16 mouse cellular contexts compared by ENCODE assay signal in the genomic region with DNA sequence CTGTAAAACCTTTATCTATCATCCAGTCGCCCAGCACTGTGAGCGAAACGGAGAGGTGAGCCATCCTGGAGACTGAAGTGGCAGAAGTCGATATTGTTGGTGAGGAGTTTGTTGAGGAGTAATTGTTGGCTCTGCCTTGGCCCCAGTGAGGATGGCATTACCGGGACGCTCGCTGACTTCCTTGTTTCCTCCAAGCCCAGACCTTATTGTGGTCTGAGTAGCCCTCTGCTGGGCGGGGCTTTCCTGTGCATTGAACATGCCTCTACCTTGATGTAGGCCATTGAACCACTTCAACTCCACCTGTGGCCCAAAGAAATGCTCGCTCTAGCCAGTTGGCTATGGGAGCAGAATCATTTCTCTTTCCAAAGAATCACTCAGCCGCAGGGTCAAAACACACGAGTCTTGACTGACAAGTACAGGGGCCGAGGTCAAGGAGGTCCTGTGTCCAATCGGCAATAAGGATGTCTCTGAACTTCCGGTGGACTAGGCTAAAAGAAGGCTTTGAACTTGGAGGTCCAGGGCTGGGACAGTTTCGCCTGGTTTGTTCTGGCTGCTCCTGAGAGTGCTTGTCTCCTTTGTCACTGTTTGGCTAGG. TPM values are rescaled to one million over a fixed set of nuclear protein-coding genes. Genes with fewer than 3 reads are reported as not detected.
DNase-seq lines count a peak whose midpoint lies in the region; ATAC-seq and TF ChIP-seq lines count a peak whose summit lies in the region.
"Had no signal": no experiment of that assay in that cellular context is flagged by ENCODE, and none has a peak within 500 bp of the region (broad histone marks: within the 10 kb centered on the region; RNA-seq: fewer than 3 reads in every experiment).

No protein-coding gene starts in this region.

- 67% methylated on average over 15 of the region's 15 CpGs for WGBS in hindbrain, embryonic 14.5 days
- WGBS in hindbrain, embryonic 16.5 days = 73% methylated on average over 15 of the region's 15 CpGs
- 51% methylated on average over 15 of the region's 15 CpGs for WGBS in lung, adult 2 months

- no peak overlapping the region for H3K4me2 ChIP-seq in hindbrain, embryonic 14.5 days (replicated peaks)
- H3K4me2 ChIP-seq in hindbrain, embryonic 16.5 days (ENCODE audit: low read length) = no peak overlapping the region
- H3K4me2 ChIP-seq: heart, embryonic 12.5 days; limb, embryonic 12.5 days had no signal

- H3K9me3 ChIP-seq in hindbrain, embryonic 14.5 days (ENCODE audit: control insufficient read depth, low read length) = no peaks in the 10 kb centered on the region
- no peaks in the 10 kb centered on the region for H3K9me3 ChIP-seq in hindbrain, embryonic 16.5 days (ENCODE audit: control insufficient read depth, low read length)
- no peaks in the 10 kb centered on the region for H3K9me3 ChIP-seq in ES-Bruce4 (replicated peaks; ENCODE audit: control insufficient read depth, insufficient read depth, low read length, poor library complexity, severe bottlenecking)
- H3K9me3 ChIP-seq: heart, embryonic 12.5 days; limb, embryonic 12.5 days had no signal

- ATAC-seq in hindbrain, embryonic 14.5 days (ENCODE audit: low FRiP score) = no peak
- ATAC-seq in hindbrain, embryonic 16.5 days = no peak
- peak; percentile 58; the same call in 1 of the 2 replicates for ATAC-seq in megakaryocyte, adult 5-6 weeks (ENCODE audit: poor library complexity, severe bottlenecking)

- TF ChIP-seq CTCF in lung, adult 2 months (IDR thresholded peaks at IDR 0.05; ENCODE audit: insufficient read depth, low read length) = 0 out of 2 replicates have a peak, but pooled peaks have one; percentile 3
- TF ChIP-seq CTCF in ES-Bruce4 (IDR thresholded peaks at IDR 0.05; ENCODE audit: low read depth, low read length) = no peak

- H3K4me3 ChIP-seq in hindbrain, embryonic 14.5 days (replicated peaks; ENCODE audit: low read length) = no peak overlapping the region
- no peak overlapping the region for H3K4me3 ChIP-seq in hindbrain, embryonic 16.5 days (ENCODE audit: low read length)
- no peak overlapping the region for H3K4me3 ChIP-seq in lung, adult 2 months (replicated peaks; ENCODE audit: extremely low read depth, low read depth, low read length)
- H3K4me3 ChIP-seq in ES-Bruce4 (ENCODE audit: low read depth, low read length) = no peak overlapping the region; the same call in 1 of the 2 replicates
- H3K4me3 ChIP-seq: heart, embryonic 12.5 days; limb, embryonic 12.5 days had no signal

- H3K27me3 ChIP-seq in hindbrain, embryonic 14.5 days (ENCODE audit: control insufficient read depth, insufficient read depth, low read length) = no peaks in the 10 kb centered on the region
- no peaks in the 10 kb centered on the region for H3K27me3 ChIP-seq in hindbrain, embryonic 16.5 days (replicated peaks; ENCODE audit: control insufficient read depth, insufficient read depth, low read length)
- no peaks in the 10 kb centered on the region for H3K27me3 ChIP-seq in ES-Bruce4 (ENCODE audit: control insufficient read depth, insufficient read depth, low read length, poor library complexity, severe bottlenecking)
- H3K27me3 ChIP-seq: heart, embryonic 12.5 days; limb, embryonic 12.5 days had no signal

- H3K36me3 ChIP-seq in hindbrain, embryonic 14.5 days (replicated peaks; ENCODE audit: control insufficient read depth, insufficient read depth) = peaks cover 18% of the 10 kb centered on the region
- no peaks in the 10 kb centered on the region for H3K36me3 ChIP-seq in hindbrain, embryonic 16.5 days (ENCODE audit: control insufficient read depth, insufficient read depth, low read length)
- H3K36me3 ChIP-seq in ES-Bruce4 (ENCODE audit: control insufficient read depth, insufficient read depth, low read length, poor library complexity, severe bottlenecking) = no peaks in the 10 kb centered on the region
- H3K36me3 ChIP-seq: G1E; heart, embryonic 12.5 days had no signal

- H3K4me1 ChIP-seq in hindbrain, embryonic 14.5 days (replicated peaks; ENCODE audit: control insufficient read depth, insufficient read depth, low read length) = peaks cover 34% of the 10 kb centered on the region
- H3K4me1 ChIP-seq in hindbrain, embryonic 16.5 days (ENCODE audit: control insufficient read depth, insufficient read depth, low read depth, low read length) = peaks cover 23% of the 10 kb centered on the region
- H3K4me1 ChIP-seq in lung, adult 2 months (ENCODE audit: control insufficient read depth, insufficient read depth, low read length) = peaks cover 9% of the 10 kb centered on the region; the same call in 1 of the 2 replicates
- H3K4me1 ChIP-seq in ES-Bruce4 (ENCODE audit: control insufficient read depth, insufficient read depth, low read length) = peaks cover 12% of the 10 kb centered on the region

- H3K9ac ChIP-seq in hindbrain, embryonic 14.5 days = no peak overlapping the region
- H3K9ac ChIP-seq in hindbrain, embryonic 16.5 days (ENCODE audit: low read depth, low read length) = no peak overlapping the region
- H3K9ac ChIP-seq in ES-Bruce4 (ENCODE audit: low read depth, poor library complexity, severe bottlenecking) = no peak overlapping the region
- H3K9ac ChIP-seq: heart, embryonic 12.5 days; limb, embryonic 12.5 days had no signal

- TF ChIP-seq POLR2A in lung, adult 2 months (IDR thresholded peaks at IDR 0.05; ENCODE audit: borderline replicate concordance, extremely low read depth, low read depth, low read length) = no peak
- no peak for TF ChIP-seq POLR2A in ES-Bruce4 (IDR thresholded peaks at IDR 0.05; ENCODE audit: insufficient read depth, low read length)

- no peak for TF ChIP-seq EP300 in ES-Bruce4 (IDR thresholded peaks at IDR 0.05; ENCODE audit: insufficient read depth, low read depth, low read length)

- 0 out of 2 replicates have a peak overlapping the region, but pooled peaks have one; percentile 62 for H3K27ac ChIP-seq in hindbrain, embryonic 14.5 days
- no peak overlapping the region for H3K27ac ChIP-seq in hindbrain, embryonic 16.5 days (ENCODE audit: low read depth, low read length)
- H3K27ac ChIP-seq in ES-Bruce4 (ENCODE audit: insufficient read depth, low read length) = peak overlapping the region; percentile 21
- H3K27ac ChIP-seq: limb, embryonic 12.5 days had no signal

- no peak for DNase-seq in hindbrain, embryonic 14.5 days (ENCODE audit: low spot score)
- no peak for DNase-seq in lung, adult 2 months
- no peak for DNase-seq in lung, postnatal 14 days
- no peak for DNase-seq in B cell, adult 2 months
- DNase-seq: cerebellum, adult 9-11 months; kidney, postnatal 10 days; retina, postnatal 1 day; right cerebral cortex, postnatal 4 days; thymus, postnatal 4 days had no signal

RNA-seq across cellular contexts. Expression of a gene that starts 13.4 kb away (rescaled TPM):
- polyA plus RNA-seq in hindbrain, embryonic 14.5 days (2014; fragmentation: Nextera tagmentation; extraction: Ambion mirVana) = 35.3 and 38.9 TPM in 2 replicates
- 33.2 and 39.4 TPM in 2 replicates for polyA plus RNA-seq in hindbrain, embryonic 16.5 days (2015; fragmentation: Nextera tagmentation; extraction: Ambion mirVana)
- 94.1 and 96.9 TPM in 2 replicates for polyA plus RNA-seq in lung, adult 2 months (2012; rRNA removed)
- polyA plus RNA-seq in ES-Bruce4 (2011; ENCODE audit: insufficient read depth, insufficient read length, low read depth, missing spikeins) = 37.8 and 40.5 TPM in 2 replicates
- total RNA-seq in megakaryocyte, adult 5-6 weeks (2015) = 5.7 and 6.2 TPM in 2 replicates
- 3.7 and 5.2 TPM in 2 replicates for total RNA-seq in megakaryocyte, adult 5-6 weeks (2017)
- polyA plus RNA-seq: C2C12, G1E had no signal
